Mouse (Mus musculus): ENCODE results near the gene Zfp683. TPM values are rescaled to one million over a fixed set of nuclear protein-coding genes. Genes with fewer than 3 reads are reported as not detected.

Zfp683 gene
- total RNA-seq, 1 experiment = not detected

DNA sequence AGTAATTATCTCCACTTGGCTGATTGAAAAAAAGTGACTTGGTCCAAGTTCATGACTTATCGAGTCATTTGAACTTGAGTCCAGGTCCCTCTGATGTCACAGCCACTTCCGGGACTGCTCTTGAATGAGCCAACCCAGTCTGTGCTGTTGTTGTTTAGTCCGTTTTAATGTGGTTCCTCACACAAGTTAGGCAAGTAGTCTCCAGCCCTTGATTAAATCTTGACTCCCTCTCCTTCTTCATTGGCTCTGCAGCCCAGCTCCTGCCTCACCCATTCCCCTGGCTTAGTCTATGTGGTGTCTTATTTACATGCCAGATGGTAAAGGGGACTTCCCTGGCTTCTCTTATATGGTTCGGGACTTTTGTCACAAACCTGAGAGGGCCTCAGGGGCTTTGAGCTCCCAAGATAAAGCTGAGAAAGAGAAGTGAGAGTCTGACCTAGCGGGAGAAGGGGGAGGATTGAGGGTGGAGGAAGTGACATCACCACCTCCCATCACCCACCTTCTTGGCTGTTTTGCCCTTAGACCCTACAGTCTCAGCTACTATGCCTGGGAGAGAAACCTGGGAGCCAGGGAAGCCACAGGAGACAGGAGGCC, 43.5 kb downstream of the Zfp683 start:
- Histone ChIP-seq H3K9ac (ENCODE audit: insufficient read depth, low read depth, low read length, poor library complexity, severe bottlenecking) (no peak overlapping the region), H3K4me1 (ENCODE audit: control insufficient read depth in 2 of 2, insufficient read depth in 2 of 2, low read length in 2 of 2, poor library complexity in 1 of 2) (peaks cover 0 to 4% of the 10 kb centered on the region in 2 experiments; a peak in 1 of 4 replicates), H3K9me3 (ENCODE audit: control insufficient read depth, insufficient read depth, low read depth, low read length) (no peaks in the 10 kb centered on the region), H3K4me3 (ENCODE audit: insufficient read depth in 1 of 2, low read depth in 1 of 2, low read length in 2 of 2, poor library complexity in 1 of 2, severe bottlenecking in 1 of 2) (no peak overlapping the region), H3K36me3 (ENCODE audit: control insufficient read depth, insufficient read depth, low read length, poor library complexity, severe bottlenecking) (no peaks in the 10 kb centered on the region), H3K27ac (ENCODE audit: insufficient read depth, low read depth, low read length, poor library complexity, severe bottlenecking) (no peak overlapping the region)
- in situ Hi-C loops (cut with MboI; ENCODE audit: low sequenced_read_pairs in 2 of 2, unreplicated experiment in 2 of 2) = no loop called here
- TF ChIP-seq MAFK (IDR thresholded peaks at IDR 0.05; ENCODE audit: insufficient read depth, low read depth, low read length) (no peak), HCFC1 (IDR thresholded peaks at IDR 0.05; ENCODE audit: borderline replicate concordance, insufficient read depth, low read length) (no peak), ZNF384 (IDR thresholded peaks at IDR 0.05; ENCODE audit: low read depth, low read length) (no peak), CHD2 (IDR thresholded peaks at IDR 0.05; ENCODE audit: low read depth, low read length) (no peak), ZC3H11A (IDR thresholded peaks at IDR 0.05; ENCODE audit: borderline replicate concordance, low read depth, low read length) (no peak)
- DNase-seq (ENCODE audit: low read depth, low spot score) = no peak

DNA sequence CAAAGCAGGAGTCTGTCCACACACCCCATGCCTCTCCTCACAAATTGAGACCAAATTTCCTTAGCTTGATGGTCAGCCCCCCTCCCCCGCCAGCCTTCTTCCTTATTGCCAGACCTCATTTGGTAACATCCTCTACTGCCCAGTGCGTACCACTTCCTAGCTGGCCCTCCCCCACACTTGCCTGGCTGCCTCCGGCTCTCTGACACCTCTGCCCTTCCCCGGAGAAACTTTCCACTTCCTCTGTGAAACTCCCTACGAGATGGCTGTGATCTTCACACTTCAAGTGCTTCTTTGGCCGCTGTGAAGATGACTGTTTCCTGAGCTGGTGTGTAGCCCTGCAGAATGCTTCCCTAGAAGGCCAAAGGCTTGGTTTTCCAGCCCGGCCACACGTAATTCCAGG, 45.0 kb downstream of the Zfp683 start:
- no peak for TF ChIP-seq ZNF384 (IDR thresholded peaks at IDR 0.05; ENCODE audit: low read depth, low read length)
- no peak for TF ChIP-seq ZC3H11A (IDR thresholded peaks at IDR 0.05; ENCODE audit: borderline replicate concordance, low read depth, low read length)
- no peak for TF ChIP-seq CHD2 (IDR thresholded peaks at IDR 0.05; ENCODE audit: low read depth, low read length)
- no peak for TF ChIP-seq MAFK (IDR thresholded peaks at IDR 0.05; ENCODE audit: insufficient read depth, low read depth, low read length)
- no peak for TF ChIP-seq HCFC1 (IDR thresholded peaks at IDR 0.05; ENCODE audit: borderline replicate concordance, insufficient read depth, low read length)
- DNase-seq (ENCODE audit: low read depth, low spot score) = no peak
- Histone ChIP-seq H3K9ac (ENCODE audit: insufficient read depth, low read depth, low read length, poor library complexity, severe bottlenecking) (no peak overlapping the region), H3K4me1 (ENCODE audit: control insufficient read depth in 2 of 2, insufficient read depth in 2 of 2, low read length in 2 of 2, poor library complexity in 1 of 2) (peaks cover 0 to 4% of the 10 kb centered on the region in 2 experiments; a peak in 1 of 4 replicates), H3K27ac (ENCODE audit: insufficient read depth, low read depth, low read length, poor library complexity, severe bottlenecking) (no peak overlapping the region), H3K36me3 (ENCODE audit: control insufficient read depth, insufficient read depth, low read length, poor library complexity, severe bottlenecking) (no peaks in the 10 kb centered on the region), H3K9me3 (ENCODE audit: control insufficient read depth, insufficient read depth, low read depth, low read length) (no peaks in the 10 kb centered on the region), H3K4me3 (ENCODE audit: insufficient read depth in 1 of 2, low read depth in 1 of 2, low read length in 2 of 2, poor library complexity in 1 of 2, severe bottlenecking in 1 of 2) (no peak overlapping the region)
- in situ Hi-C loops (cut with MboI; ENCODE audit: low sequenced_read_pairs in 2 of 2, unreplicated experiment in 2 of 2) = no loop called here

DNA sequence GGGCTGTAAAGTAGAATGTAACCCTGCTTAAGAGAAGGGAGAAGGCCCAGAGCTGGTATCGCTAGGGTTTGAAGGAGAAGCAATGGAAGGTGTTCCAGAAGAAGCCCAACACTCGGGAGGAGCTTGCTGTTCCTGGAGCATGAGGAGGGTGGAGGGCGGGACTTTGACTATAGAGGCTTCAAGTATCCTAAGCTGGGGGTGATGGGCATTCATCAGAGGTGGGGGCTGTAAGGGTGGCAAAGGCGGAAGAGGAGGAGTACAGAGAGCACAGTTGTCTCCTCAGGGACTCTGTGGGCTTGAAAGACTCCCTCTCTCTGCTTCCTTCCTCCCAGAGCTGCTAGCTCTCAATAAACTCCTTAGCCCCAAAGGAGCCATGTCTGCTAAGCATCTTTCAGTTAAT, 46.6 kb downstream of the Zfp683 start:
- Histone ChIP-seq H3K9me3 (ENCODE audit: control insufficient read depth, insufficient read depth, low read depth, low read length) (no peaks in the 10 kb centered on the region), H3K27ac (ENCODE audit: insufficient read depth, low read depth, low read length, poor library complexity, severe bottlenecking) (no peak overlapping the region), H3K4me1 (ENCODE audit: control insufficient read depth in 2 of 2, insufficient read depth in 2 of 2, low read length in 2 of 2, poor library complexity in 1 of 2) (peaks cover 0 to 4% of the 10 kb centered on the region in 2 experiments; a peak in 1 of 4 replicates), H3K9ac (ENCODE audit: insufficient read depth, low read depth, low read length, poor library complexity, severe bottlenecking) (no peak overlapping the region), H3K4me3 (ENCODE audit: insufficient read depth in 1 of 2, low read depth in 1 of 2, low read length in 2 of 2, poor library complexity in 1 of 2, severe bottlenecking in 1 of 2) (no peak overlapping the region), H3K36me3 (ENCODE audit: control insufficient read depth, insufficient read depth, low read length, poor library complexity, severe bottlenecking) (no peaks in the 10 kb centered on the region)
- no peak for TF ChIP-seq HCFC1 (IDR thresholded peaks at IDR 0.05; ENCODE audit: borderline replicate concordance, insufficient read depth, low read length)
- TF ChIP-seq CHD2 (IDR thresholded peaks at IDR 0.05; ENCODE audit: low read depth, low read length) = no peak
- TF ChIP-seq ZC3H11A (IDR thresholded peaks at IDR 0.05; ENCODE audit: borderline replicate concordance, low read depth, low read length) = no peak
- no peak for TF ChIP-seq MAFK (IDR thresholded peaks at IDR 0.05; ENCODE audit: insufficient read depth, low read depth, low read length)
- no peak for TF ChIP-seq ZNF384 (IDR thresholded peaks at IDR 0.05; ENCODE audit: low read depth, low read length)
- in situ Hi-C loops (cut with MboI; ENCODE audit: low sequenced_read_pairs in 2 of 2, unreplicated experiment in 2 of 2) = no loop called here
- no peak for DNase-seq (ENCODE audit: low read depth, low spot score)

DNA sequence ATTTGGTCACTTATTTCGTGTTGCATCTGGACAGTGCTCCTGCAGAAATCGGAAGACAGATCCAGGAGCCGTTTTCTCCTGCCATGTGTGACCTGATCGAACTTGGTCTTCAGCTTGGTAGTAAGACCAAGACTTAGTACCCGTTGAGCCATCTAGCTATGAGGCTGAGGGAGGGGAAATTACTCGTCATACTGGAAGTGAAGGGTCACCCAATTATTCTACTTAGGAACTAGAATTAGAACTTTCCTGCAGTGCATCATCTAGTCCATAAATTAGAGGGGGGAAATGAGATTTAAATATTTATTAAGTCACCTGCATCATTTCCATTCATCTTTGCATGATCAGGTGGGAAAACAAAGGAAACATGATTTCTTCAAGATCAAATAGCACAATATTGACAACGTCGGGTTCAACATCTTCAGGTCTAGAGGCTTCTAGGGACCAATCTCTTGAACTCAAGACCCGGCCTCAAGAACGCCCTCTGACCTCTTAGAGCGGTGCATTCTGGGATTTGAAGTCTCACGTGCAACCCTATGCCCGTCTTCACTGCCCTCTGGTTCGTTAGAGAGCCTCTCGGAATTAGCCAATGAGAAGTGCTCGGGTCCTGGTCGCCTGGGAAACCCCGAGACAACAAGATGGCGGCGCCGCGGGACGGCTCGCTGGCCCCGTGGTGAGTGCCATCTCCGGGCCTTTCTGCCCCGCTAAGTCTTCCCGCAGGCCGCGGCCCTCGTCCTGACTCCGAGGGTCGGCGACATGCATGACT, 48.5 kb downstream of the Zfp683 start, which contains the start of gene Ubxn11:
Ubxn11 (plus strand) TSS at position 592 of the 763 bp plus-strand sequence.
- peak; percentile 89 for DNase-seq (ENCODE audit: low read depth, low spot score)
- Histone ChIP-seq H3K4me1 (ENCODE audit: control insufficient read depth in 2 of 2, insufficient read depth in 2 of 2, low read length in 2 of 2, poor library complexity in 1 of 2) (peaks cover 1 to 8% of the 10 kb centered on the region in 2 experiments; a peak in 2 of 4 replicates), H3K9me3 (ENCODE audit: control insufficient read depth, insufficient read depth, low read depth, low read length) (no peaks in the 10 kb centered on the region), H3K36me3 (ENCODE audit: control insufficient read depth, insufficient read depth, low read length, poor library complexity, severe bottlenecking) (no peaks in the 10 kb centered on the region), H3K4me3 (ENCODE audit: insufficient read depth in 1 of 2, low read depth in 1 of 2, low read length in 2 of 2, poor library complexity in 1 of 2, severe bottlenecking in 1 of 2) (peak within 1 kb of the TSS; percentile 83 to 86), H3K27ac (ENCODE audit: insufficient read depth, low read depth, low read length, poor library complexity, severe bottlenecking) (no peak within 1 kb of the TSS), H3K9ac (ENCODE audit: insufficient read depth, low read depth, low read length, poor library complexity, severe bottlenecking) (peak within 1 kb of the TSS; percentile 80)
- in situ Hi-C loops (cut with MboI; ENCODE audit: low sequenced_read_pairs in 2 of 2, unreplicated experiment in 2 of 2) = no loop called here
- no peak for TF ChIP-seq ZC3H11A (IDR thresholded peaks at IDR 0.05; ENCODE audit: borderline replicate concordance, low read depth, low read length)
- TF ChIP-seq MAFK (IDR thresholded peaks at IDR 0.05; ENCODE audit: insufficient read depth, low read depth, low read length) = no peak
- TF ChIP-seq ZNF384 (IDR thresholded peaks at IDR 0.05; ENCODE audit: low read depth, low read length) = no peak
- TF ChIP-seq HCFC1 (IDR thresholded peaks at IDR 0.05; ENCODE audit: borderline replicate concordance, insufficient read depth, low read length) = peak; percentile 88
- peak; percentile 60; the same call in 1 of the 2 replicates for TF ChIP-seq CHD2 (IDR thresholded peaks at IDR 0.05; ENCODE audit: low read depth, low read length)

Measured in ES-E14 (cell line).